Mouse (Mus musculus) brain, adult 2 months (tissue): ENCODE results near the gene Zmat1.
A peak's percentile ranks its signal among the peaks of the same experiment; 100 is the strongest.
"Not testable (repeated sequence)": the region's sequence is repeated elsewhere in the genome, so short reads cannot be mapped to it uniquely, and the experiment has no call there.

Experiments
- DNase-seq: peaks from one replicate; pipeline ENCODE4 v3.0.0; 2011; ENCODE audit warnings: low read depth, low spot score

Zmat1 gene

GRCm38 (mm10) chrX:135008720-135009470 lies at the start of gene Zmat1:
TSS of gene Zmat1 (minus strand) at chrX:135009209.
- peak; percentile 98 for DNase-seq

- not testable (repeated sequence) for DNase-seq
These were observed 44.9 kb upstream of the Zmat1 start for GRCm38 (mm10) chrX:135053939-135054338.

- DNase-seq: peak; percentile 86
These were observed 27.0 kb upstream of the Zmat1 start for GRCm38 (mm10) chrX:135035962-135036375.

- DNase-seq: no peak
These were observed 16.1 kb upstream of the Zmat1 start for GRCm38 (mm10) chrX:135025135-135025534.

GRCm38 (mm10) chrX:135011381-135011780 lies 2.4 kb upstream of the Zmat1 start:
- no peak for DNase-seq

GRCm38 (mm10) chrX:135009471-135009815 lies 434 bp upstream of the Zmat1 start:
- DNase-seq: no peak

- peak; percentile 10 for DNase-seq
These were observed 988 bp downstream of the Zmat1 start for GRCm38 (mm10) chrX:135008021-135008420.

- DNase-seq: peak; percentile 1
These were observed 44.5 kb downstream of the Zmat1 start, which contains the start of gene Nxf2 for GRCm38 (mm10) chrX:134964546-134964945. TSS of gene Nxf2 (minus strand) at chrX:134964754.

- DNase-seq: peak; percentile 89
These were observed 45.5 kb downstream of the Zmat1 start for GRCm38 (mm10) chrX:134963305-134964094.

GRCm38 (mm10) chrX:134930361-134930760 lies 78.6 kb downstream of the Zmat1 start:
- peak; percentile 53 for DNase-seq

GRCm38 (mm10) chrX:134929927-134930326 lies 79.1 kb downstream of the Zmat1 start:
- DNase-seq: no peak

GRCm38 (mm10) chrX:134925058-134925457 lies 84.0 kb downstream of the Zmat1 start:
- DNase-seq: peak; percentile 43

- peak; percentile 5 for DNase-seq
These were observed 85.2 kb downstream of the Zmat1 start for GRCm38 (mm10) chrX:134923675-134924424.
